Mouse (Mus musculus): ENCODE data around the gene Foxl1. TPM values are rescaled to one million over a fixed set of nuclear protein-coding genes. Genes with fewer than 3 reads are reported as not detected.

The Foxl1 gene
- polyA plus RNA-seq (2011; ENCODE audit: insufficient read depth, insufficient read length, low replicate concordance, missing spikeins), result 0.55 TPM in 1 of 2 replicates, not detected in the other

- no peaks in the 10 kb centered on the region for H3K4me1 ChIP-seq (ENCODE audit: control insufficient read depth, insufficient read depth, low read length)
- 7% methylated on average over 43 of the region's 43 CpGs for WGBS
- peak within 1 kb of the TSS; percentile 33; the same call in 1 of the 2 replicates for H3K27ac ChIP-seq (ENCODE audit: control insufficient read depth, insufficient read depth, low read depth, low read length, poor library complexity)
- no peak for TF ChIP-seq CTCF (IDR thresholded peaks at IDR 0.05; ENCODE audit: control insufficient read depth, insufficient read depth, low read length)
- no peak for TF ChIP-seq POLR2A (IDR thresholded peaks at IDR 0.05; ENCODE audit: borderline replicate concordance, control insufficient read depth, low read depth, low read length)
- H3K4me3 ChIP-seq (replicated peaks; ENCODE audit: control insufficient read depth, low read depth, low read length), result no peak within 1 kb of the TSS
Measured at GRCm38 (mm10) chr8:121127756-121128375, at the start of gene Foxl1. TSS of gene Foxl1 (plus strand) at chr8:121127940.

GRCm38 (mm10) chr8:121078721-121079120 lies 49.0 kb upstream of the Foxl1 start:
- TF ChIP-seq POLR2A (IDR thresholded peaks at IDR 0.05; ENCODE audit: borderline replicate concordance, control insufficient read depth, low read depth, low read length) (no peak), CTCF (IDR thresholded peaks at IDR 0.05; ENCODE audit: control insufficient read depth, insufficient read depth, low read length) (no peak)
- Histone ChIP-seq H3K4me1 (ENCODE audit: control insufficient read depth, insufficient read depth, low read length) (no peaks in the 10 kb centered on the region), H3K27ac (ENCODE audit: control insufficient read depth, insufficient read depth, low read depth, low read length, poor library complexity) (no peak overlapping the region), H3K4me3 (replicated peaks; ENCODE audit: control insufficient read depth, low read depth, low read length) (no peak overlapping the region)
- 17% methylated on average over 14 of the region's 14 CpGs for WGBS

- Histone ChIP-seq H3K27ac (ENCODE audit: control insufficient read depth, insufficient read depth, low read depth, low read length, poor library complexity) (no peak overlapping the region), H3K4me3 (replicated peaks; ENCODE audit: control insufficient read depth, low read depth, low read length) (no peak overlapping the region), H3K4me1 (ENCODE audit: control insufficient read depth, insufficient read depth, low read length) (no peaks in the 10 kb centered on the region)
- TF ChIP-seq POLR2A (IDR thresholded peaks at IDR 0.05; ENCODE audit: borderline replicate concordance, control insufficient read depth, low read depth, low read length), result no peak
- no peak for TF ChIP-seq CTCF (IDR thresholded peaks at IDR 0.05; ENCODE audit: control insufficient read depth, insufficient read depth, low read length)
- WGBS, result 11% methylated on average over 7 of the region's 7 CpGs
Measured at GRCm38 (mm10) chr8:121079201-121079600, 48.5 kb upstream of the Foxl1 start.

GRCm38 (mm10) chr8:121079944-121080343 lies 47.8 kb upstream of the Foxl1 start:
- no peak for TF ChIP-seq CTCF (IDR thresholded peaks at IDR 0.05; ENCODE audit: control insufficient read depth, insufficient read depth, low read length)
- no peak for TF ChIP-seq POLR2A (IDR thresholded peaks at IDR 0.05; ENCODE audit: borderline replicate concordance, control insufficient read depth, low read depth, low read length)
- H3K27ac ChIP-seq (ENCODE audit: control insufficient read depth, insufficient read depth, low read depth, low read length, poor library complexity), result no peak overlapping the region
- 24% methylated on average over 12 of the region's 12 CpGs for whole genome bisulfite sequencing
- H3K4me1 ChIP-seq (ENCODE audit: control insufficient read depth, insufficient read depth, low read length), result no peaks in the 10 kb centered on the region
- no peak overlapping the region for H3K4me3 ChIP-seq (replicated peaks; ENCODE audit: control insufficient read depth, low read depth, low read length)

GRCm38 (mm10) chr8:121080361-121081090 lies 47.2 kb upstream of the Foxl1 start:
- no peak overlapping the region for H3K4me3 ChIP-seq (replicated peaks; ENCODE audit: control insufficient read depth, low read depth, low read length)
- H3K27ac ChIP-seq (ENCODE audit: control insufficient read depth, insufficient read depth, low read depth, low read length, poor library complexity), result no peak overlapping the region; the same call in 1 of the 2 replicates
- no peak for TF ChIP-seq POLR2A (IDR thresholded peaks at IDR 0.05; ENCODE audit: borderline replicate concordance, control insufficient read depth, low read depth, low read length)
- no peak for TF ChIP-seq CTCF (IDR thresholded peaks at IDR 0.05; ENCODE audit: control insufficient read depth, insufficient read depth, low read length)
- H3K4me1 ChIP-seq (ENCODE audit: control insufficient read depth, insufficient read depth, low read length), result no peaks in the 10 kb centered on the region
- WGBS, result 4% methylated on average over 49 of the region's 49 CpGs

GRCm38 (mm10) chr8:121081398-121081797 lies 46.3 kb upstream of the Foxl1 start:
- H3K4me1 ChIP-seq (ENCODE audit: control insufficient read depth, insufficient read depth, low read length), result no peaks in the 10 kb centered on the region
- no peak overlapping the region for H3K4me3 ChIP-seq (replicated peaks; ENCODE audit: control insufficient read depth, low read depth, low read length)
- no peak overlapping the region for H3K27ac ChIP-seq (ENCODE audit: control insufficient read depth, insufficient read depth, low read depth, low read length, poor library complexity)
- 15% methylated on average over 7 of the region's 7 CpGs for WGBS
- TF ChIP-seq CTCF (IDR thresholded peaks at IDR 0.05; ENCODE audit: control insufficient read depth, insufficient read depth, low read length) (no peak), POLR2A (IDR thresholded peaks at IDR 0.05; ENCODE audit: borderline replicate concordance, control insufficient read depth, low read depth, low read length) (no peak)

GRCm38 (mm10) chr8:121082218-121083092 lies 45.3 kb upstream of the Foxl1 start:
- no peak overlapping the region for H3K27ac ChIP-seq (ENCODE audit: control insufficient read depth, insufficient read depth, low read depth, low read length, poor library complexity)
- TF ChIP-seq CTCF (IDR thresholded peaks at IDR 0.05; ENCODE audit: control insufficient read depth, insufficient read depth, low read length), result no peak
- no peak for TF ChIP-seq POLR2A (IDR thresholded peaks at IDR 0.05; ENCODE audit: borderline replicate concordance, control insufficient read depth, low read depth, low read length)
- no peaks in the 10 kb centered on the region for H3K4me1 ChIP-seq (ENCODE audit: control insufficient read depth, insufficient read depth, low read length)
- WGBS, result 4% methylated on average over 57 of the region's 57 CpGs
- H3K4me3 ChIP-seq (replicated peaks; ENCODE audit: control insufficient read depth, low read depth, low read length), result no peak overlapping the region
